Mouse (Mus musculus) G1E (cell line): ENCODE results near the gene Eri2. TPM values are rescaled to one million over a fixed set of nuclear protein-coding genes. Genes with fewer than 3 reads are reported as not detected.

Source experiments
- ATAC-seq: 2 replicates; pipeline ENCODE4 v1.8.0; 2016; ENCODE audit warnings: mild to moderate bottlenecking; ENCODE audit not compliant: insufficient number of reproducible peaks, poor library complexity, low FRiP score, severe bottlenecking; ENCODE audit errors: extremely low read depth
- DNase-seq: peaks from one replicate; pipeline ENCODE4 v3.0.0; 2012; ENCODE audit warnings: low spot score
- H3K27me3 ChIP-seq: 2 replicates; pipeline ENCODE4 v1.6.1; 2012; ENCODE audit warnings: mild to moderate bottlenecking, low read length, inconsistent platforms; ENCODE audit not compliant: insufficient read depth
- H3K36me3 ChIP-seq: replicated peaks from 2 replicates; pipeline ENCODE3; 2012; ENCODE audit warnings: mild to moderate bottlenecking, inconsistent platforms
- H3K4me1 ChIP-seq: 2 replicates; pipeline ENCODE4 v1.6.1; 2012; ENCODE audit warnings: low read depth, low read length, inconsistent platforms, mixed read lengths; ENCODE audit not compliant: insufficient read depth
- H3K4me3 ChIP-seq: 2 replicates; pipeline ENCODE4 v1.5.1; 2012; ENCODE audit warnings: low read depth, mild to moderate bottlenecking, inconsistent platforms, low read length, moderate library complexity, mixed read lengths
- H3K9me3 ChIP-seq: replicated peaks from 2 replicates; pipeline ENCODE4 v1.6.1; 2012; ENCODE audit warnings: inconsistent platforms
- CTCF ChIP-seq: IDR thresholded peaks from 2 replicates; pipeline ENCODE4 v1.5.1; 2012; ENCODE audit warnings: low read depth, low read length, inconsistent platforms, mixed read lengths
- GATA1 ChIP-seq: IDR thresholded peaks from 2 replicates; pipeline ENCODE4 v1.6.1; 2012; ENCODE audit warnings: borderline replicate concordance, low read length, inconsistent platforms, mixed read lengths
- GATA2 ChIP-seq: IDR thresholded peaks from 2 replicates; pipeline ENCODE4 v1.6.1; 2012; ENCODE audit warnings: low read depth, low read length, inconsistent platforms, borderline replicate concordance
- POLR2AphosphoS5 ChIP-seq: IDR thresholded peaks from 2 replicates; pipeline ENCODE4 v1.6.1; 2012; ENCODE audit warnings: low read depth, low read length, inconsistent platforms; ENCODE audit not compliant: insufficient replicate concordance
- TAL1 ChIP-seq: conservative IDR thresholded peaks from 2 replicates; pipeline ENCODE4 v1.6.1; 2012; ENCODE audit warnings: low read depth, low read length, inconsistent platforms, mixed read lengths
- polyA plus RNA-seq: library from polyadenylated mRNA; stranded (reverse); fragments of >175 nt; gene quantifications from 2 replicates; pipeline ENCODE4 v1.2.3, GENCODE M21; 2012
- total RNA-seq, 2 experiments: library from RNA; stranded (forward) in 1 of 2; stranded (reverse) in 1 of 2; fragments of 200-1000 nt in 1 of 2; fragments of >200 nt in 1 of 2; fragmentation: Nextera tagmentation in 1 of 2; gene quantifications; 2 replicates each; pipeline ENCODE4 v1.2.3; 2014 to 2017

Eri2 gene
- total RNA-seq (2014; fragmentation: Nextera tagmentation) = 49.1 and 65.5 TPM in 2 replicates
- total RNA-seq (2017) = 32.4 and 37.4 TPM in 2 replicates
- polyA plus RNA-seq = 1.2 and 1.7 TPM in 2 replicates

DNA sequence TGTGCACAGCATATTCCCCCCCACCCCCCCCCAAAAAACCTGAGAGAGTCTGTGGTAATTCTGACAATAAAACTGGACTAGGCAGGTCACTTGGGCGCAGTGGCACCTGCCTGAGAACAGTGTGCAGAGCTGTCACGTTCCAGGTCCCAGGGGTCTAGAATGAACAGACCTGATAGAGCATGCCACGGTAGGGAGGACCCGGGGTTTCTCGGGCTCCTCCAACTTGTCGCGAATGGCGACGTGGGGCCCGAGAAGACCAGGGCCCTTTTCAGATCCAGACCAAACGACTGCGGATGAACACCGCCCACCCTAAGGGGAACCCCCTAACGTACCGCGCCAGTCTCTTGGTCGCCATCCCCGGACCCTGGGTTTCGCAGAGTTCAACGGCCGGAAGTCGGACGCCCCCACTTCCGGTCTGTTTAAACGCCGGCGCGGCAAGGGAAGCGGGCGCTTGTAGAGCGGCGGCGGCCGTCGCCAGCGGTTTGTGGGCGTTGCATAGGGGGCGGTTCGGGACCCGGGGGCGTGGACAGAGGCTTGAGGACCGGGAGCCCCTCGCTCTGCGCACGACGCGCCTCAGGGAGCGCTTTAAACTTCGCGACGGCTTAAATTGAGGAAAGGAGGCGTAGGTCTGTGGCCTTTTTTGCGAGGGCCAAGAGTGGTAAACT lies at the start of gene Eri2, which contains the start of gene Rexo5:
TSS of gene Eri2 (minus strand) at position 473 of the 665 bp plus-strand sequence.
TSS of gene Rexo5 (plus strand) at position 421 of the 665 bp plus-strand sequence.
- Histone ChIP-seq H3K4me3 (peak within 1 kb of the TSS; percentile 83), H3K27me3 (no peaks in the 10 kb centered on the region), H3K36me3 (peaks cover 34% of the 10 kb centered on the region), H3K4me1 (peaks cover 18% of the 10 kb centered on the region), H3K9me3 (no peaks in the 10 kb centered on the region)
- DNase-seq = peak; percentile 81
- TF ChIP-seq GATA2 (no peak), TAL1 (no peak)
- ATAC-seq = peak; percentile 93

DNA sequence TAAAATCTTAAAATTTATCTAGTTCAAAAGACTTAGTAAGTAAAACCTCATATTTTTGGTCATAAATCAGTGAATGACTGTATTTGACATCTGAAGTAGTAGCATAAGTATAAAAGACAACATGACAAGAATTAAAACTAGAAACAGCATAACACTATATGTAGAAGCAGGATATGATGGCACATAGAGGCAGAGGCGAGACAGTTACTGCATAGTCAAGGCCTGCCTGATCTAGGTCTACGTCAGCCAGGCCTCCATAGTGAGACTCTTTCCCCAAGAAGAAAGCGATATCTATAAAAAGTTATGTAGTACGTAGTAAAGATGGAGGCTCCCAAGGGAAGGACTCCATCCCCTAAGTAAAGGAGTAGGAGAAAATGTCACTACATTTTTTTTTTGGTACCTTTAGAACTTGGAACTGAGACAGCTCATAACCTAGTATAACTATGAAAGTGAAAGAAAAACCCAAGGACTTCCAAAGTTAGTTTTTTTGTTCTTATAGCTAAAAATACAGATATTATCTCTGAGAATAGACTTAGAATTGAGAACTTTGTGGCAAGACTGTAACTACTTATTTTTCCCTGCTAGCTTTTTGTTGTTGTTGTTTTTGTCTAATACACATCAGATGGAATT lies 48.1 kb upstream of the Eri2 start:
- DNase-seq (no peak), ATAC-seq (no peak)
- Histone ChIP-seq H3K4me1 (peaks cover 13% of the 10 kb centered on the region), H3K27me3 (no peaks in the 10 kb centered on the region), H3K4me3 (no peak overlapping the region), H3K36me3 (peaks cover 45% of the 10 kb centered on the region), H3K9me3 (no peaks in the 10 kb centered on the region)
- no peak for TF ChIP-seq GATA2
- no peak for TF ChIP-seq GATA1
- no peak for TF ChIP-seq TAL1
- no peak for TF ChIP-seq POLR2AphosphoS5
- no peak for TF ChIP-seq CTCF

DNA sequence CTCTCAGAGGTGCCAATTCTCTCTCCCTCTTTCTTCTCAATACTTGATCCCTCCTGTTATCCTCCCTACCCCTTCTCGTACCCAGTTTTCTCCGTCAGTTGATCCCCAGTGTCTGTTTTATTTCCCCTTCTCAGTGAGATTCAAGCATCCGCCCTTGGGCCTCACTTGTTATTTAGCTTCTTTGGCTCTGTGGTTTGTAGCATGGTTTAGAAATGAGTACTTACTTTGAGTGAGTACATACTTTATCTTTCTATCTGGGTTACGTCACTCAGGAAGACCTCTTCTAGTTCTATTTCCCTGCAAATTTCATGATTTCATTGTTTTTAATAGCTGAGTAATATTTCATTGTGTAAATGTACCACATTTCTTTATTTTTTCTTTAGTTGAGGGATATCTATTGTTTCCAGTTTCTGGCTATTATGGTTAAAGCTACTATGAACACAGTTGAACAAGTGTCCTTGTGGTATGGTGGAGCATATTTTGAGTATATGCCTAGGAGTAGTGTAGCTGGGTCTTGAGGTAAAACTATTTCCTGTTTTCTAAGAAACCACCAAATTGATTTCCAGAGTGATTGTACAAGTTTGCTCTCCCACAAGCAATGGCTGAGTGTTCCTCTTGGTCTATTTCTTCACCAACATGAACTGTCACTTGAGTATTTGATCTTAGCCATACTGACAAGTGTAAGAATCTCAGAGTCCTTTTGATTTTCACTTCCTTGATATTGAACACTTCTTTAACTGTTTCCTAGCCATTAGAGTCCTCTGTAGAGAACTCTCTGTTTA lies 42.3 kb upstream of the Eri2 start:
- Histone ChIP-seq H3K36me3 (peaks cover 32% of the 10 kb centered on the region), H3K4me1 (peaks cover 22% of the 10 kb centered on the region), H3K4me3 (no peak overlapping the region), H3K9me3 (no peaks in the 10 kb centered on the region), H3K27me3 (no peaks in the 10 kb centered on the region)
- DNase-seq (no peak), ATAC-seq (peak; percentile 45)
- no peak for TF ChIP-seq GATA1
- TF ChIP-seq POLR2AphosphoS5 = no peak
- no peak for TF ChIP-seq CTCF
- TF ChIP-seq GATA2 = no peak
- TF ChIP-seq TAL1 = no peak

DNA sequence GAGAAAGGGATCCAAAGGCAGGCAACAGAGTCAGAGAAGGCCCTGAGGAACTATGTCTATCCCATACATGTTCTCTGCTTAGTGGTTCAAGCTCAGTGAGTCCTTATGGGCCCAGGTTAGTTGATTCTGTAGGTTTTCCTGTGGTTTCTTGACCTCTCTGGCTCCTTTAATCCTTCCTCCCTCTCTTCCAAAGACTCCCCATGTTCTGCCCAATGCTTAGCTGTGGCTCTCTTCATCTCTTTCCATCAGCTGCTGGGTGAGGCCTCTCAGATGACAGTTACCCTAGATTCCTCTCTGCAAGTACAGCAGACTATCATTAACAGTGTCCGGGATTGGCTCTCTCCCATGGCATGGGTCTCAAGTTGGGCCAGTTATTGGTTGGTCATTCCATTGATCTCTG lies 41.5 kb upstream of the Eri2 start:
- ATAC-seq (no peak), DNase-seq (no peak)
- no peaks in the 10 kb centered on the region for H3K9me3 ChIP-seq
- H3K27me3 ChIP-seq = no peaks in the 10 kb centered on the region
- H3K36me3 ChIP-seq = peaks cover 38% of the 10 kb centered on the region
- H3K4me1 ChIP-seq = peaks cover 24% of the 10 kb centered on the region
- no peak overlapping the region for H3K4me3 ChIP-seq
- TF ChIP-seq TAL1 = no peak
- TF ChIP-seq CTCF = no peak
- TF ChIP-seq POLR2AphosphoS5 = no peak
- TF ChIP-seq GATA1 = no peak
- no peak for TF ChIP-seq GATA2

DNA sequence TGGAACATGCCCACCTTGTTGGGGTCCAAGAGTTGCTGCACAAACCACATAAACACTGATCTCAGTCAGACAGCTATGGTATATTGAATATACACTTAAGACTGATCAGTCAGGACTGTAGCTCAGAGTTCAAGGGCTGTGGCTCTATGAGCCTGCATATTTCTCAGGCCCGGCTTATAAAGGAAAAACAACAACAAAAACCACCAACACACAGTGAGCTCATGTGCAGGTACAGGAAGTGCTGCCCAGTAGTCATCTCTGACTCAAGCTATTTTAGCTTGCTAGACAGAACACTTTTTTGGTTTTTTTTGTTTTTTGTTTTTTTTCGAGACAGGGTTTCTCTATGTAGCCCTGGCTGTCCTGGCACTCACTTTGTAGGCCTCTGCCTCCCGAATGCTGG lies 14.9 kb upstream of the Eri2 start:
- H3K27me3 ChIP-seq = no peaks in the 10 kb centered on the region
- H3K9me3 ChIP-seq = no peaks in the 10 kb centered on the region
- peaks cover 71% of the 10 kb centered on the region for H3K36me3 ChIP-seq
- TF ChIP-seq GATA2 (no peak), GATA1 (no peak), TAL1 (no peak), POLR2AphosphoS5 (no peak), CTCF (no peak)
- no peaks in the 10 kb centered on the region for H3K4me1 ChIP-seq
- DNase-seq = no peak
- ATAC-seq = no peak
- no peak overlapping the region for H3K4me3 ChIP-seq

DNA sequence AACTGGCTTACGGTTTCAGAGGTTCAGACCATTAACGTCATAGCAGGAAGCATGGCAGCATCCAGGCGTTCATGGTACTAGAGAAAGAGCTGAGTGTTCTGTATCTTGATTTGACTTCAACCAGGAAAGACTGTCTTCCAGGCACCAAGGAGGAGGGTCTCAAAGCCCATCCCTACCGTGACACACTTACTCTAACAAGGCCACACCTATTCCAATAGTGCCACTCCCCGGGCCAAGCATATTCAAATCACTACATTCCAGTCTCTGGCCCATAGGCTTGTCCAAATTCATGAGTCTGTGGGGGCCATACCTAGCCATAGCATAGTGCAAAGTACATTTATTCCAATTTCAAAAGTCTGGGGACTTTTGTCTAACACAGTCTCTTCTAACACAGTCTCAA lies 13.5 kb upstream of the Eri2 start:
- Histone ChIP-seq H3K36me3 (peaks cover 66% of the 10 kb centered on the region), H3K4me1 (no peaks in the 10 kb centered on the region), H3K4me3 (no peak overlapping the region), H3K27me3 (no peaks in the 10 kb centered on the region), H3K9me3 (no peaks in the 10 kb centered on the region)
- DNase-seq = no peak
- TF ChIP-seq GATA1 = no peak
- no peak for TF ChIP-seq POLR2AphosphoS5
- TF ChIP-seq GATA2 = no peak
- TF ChIP-seq TAL1 = no peak
- TF ChIP-seq CTCF = no peak
- no peak for ATAC-seq
